Mouse (Mus musculus) lung, adult 10 weeks (tissue): ENCODE measurements around the gene 4932438A13Rik. TPM values are rescaled to one million over a fixed set of nuclear protein-coding genes. Genes with fewer than 3 reads are reported as not detected.

Experiments
- polyA plus RNA-seq: library from polyadenylated mRNA; stranded (reverse); fragments of 350-450 nt; fragmentation: Illumina TruSeq; extraction: RNeasy Lipid Tissue Mini Kit (QIAGEN cat#74804); gene quantifications from one replicate; pipeline ENCODE4 v1.2.3, GENCODE M21; 2014; ENCODE audit warnings: low read depth, low replicate concordance; ENCODE audit not compliant: insufficient read depth

Gene 4932438A13Rik
- 9.1 TPM for polyA plus RNA-seq

GRCm38 (mm10) chr3:36862721-36863275 is at the start of gene 4932438A13Rik:
Gene 4932438A13Rik, plus strand, starts transcription at chr3:36863104.

GRCm38 (mm10) chr3:37063406-37063805 is 200.5 kb downstream of the 4932438A13Rik start, which contains the start of gene Adad1:
Gene Adad1, plus strand, starts transcription at chr3:37063527.

Other genes with a start within 250 kb of the 4932438A13Rik start
- 4.5 TPM for gene Bbs7, start 249.6 kb upstream of the 4932438A13Rik start, polyA plus RNA-seq
- gene Trpc3, start 172.9 kb upstream of the 4932438A13Rik start, polyA plus RNA-seq: 0.76 TPM
- not detected for gene Adad1, start 200.4 kb downstream of the 4932438A13Rik start, polyA plus RNA-seq